Mouse (Mus musculus): Measurements from ENCODE around the gene Rab13. TPM values are rescaled to one million over a fixed set of nuclear protein-coding genes. Genes with fewer than 3 reads are reported as not detected.

The Rab13 gene
- polyA plus RNA-seq, 1 experiment from 2014 or later, result 11.9 TPM

- Histone ChIP-seq H3K9ac (ENCODE audit: low read length) (peak overlapping the region; percentile 61), H3K36me3 (ENCODE audit: control insufficient read depth, insufficient read depth, low read length) (no peaks in the 10 kb centered on the region), H3K9me3 (replicated peaks; ENCODE audit: control insufficient read depth, low read length) (no peaks in the 10 kb centered on the region), H3K4me2 (ENCODE audit: low read length) (peak overlapping the region; percentile 82), H3K27me3 (replicated peaks; ENCODE audit: control insufficient read depth, insufficient read depth, low read length) (no peaks in the 10 kb centered on the region), H3K27ac (ENCODE audit: low read depth, low read length) (peak overlapping the region; percentile 44; the same call in 1 of the 2 replicates), H3K4me3 (ENCODE audit: low read depth, low read length) (peak overlapping the region; percentile 40), H3K4me1 (ENCODE audit: control insufficient read depth, insufficient read depth, low read length) (peaks cover 8% of the 10 kb centered on the region)
- ATAC-seq, result peak; percentile 84
- 0% methylated on average over 16 of the region's 20 CpGs for WGBS
- peak; percentile 64 for DNase-seq (ENCODE audit: low spot score)
Measured at GRCm38 (mm10) chr3:90220531-90220951, 7.0 kb downstream of the Rab13 start.

- Histone ChIP-seq H3K4me2 (ENCODE audit: low read length) (peak overlapping the region; percentile 82), H3K4me3 (ENCODE audit: low read depth, low read length) (peak overlapping the region; percentile 40), H3K9ac (ENCODE audit: low read length) (peak overlapping the region; percentile 61), H3K27ac (ENCODE audit: low read depth, low read length) (no peak overlapping the region), H3K27me3 (replicated peaks; ENCODE audit: control insufficient read depth, insufficient read depth, low read length) (no peaks in the 10 kb centered on the region), H3K4me1 (ENCODE audit: control insufficient read depth, insufficient read depth, low read length) (peaks cover 8% of the 10 kb centered on the region), H3K36me3 (ENCODE audit: control insufficient read depth, insufficient read depth, low read length) (no peaks in the 10 kb centered on the region), H3K9me3 (replicated peaks; ENCODE audit: control insufficient read depth, low read length) (no peaks in the 10 kb centered on the region)
- ATAC-seq (no peak), DNase-seq (ENCODE audit: low spot score) (no peak)
- WGBS, result 25% methylated on average over 5 of the region's 5 CpGs
Measured at GRCm38 (mm10) chr3:90221123-90221522, 7.6 kb downstream of the Rab13 start.

- Histone ChIP-seq H3K4me3 (ENCODE audit: low read depth, low read length) (no peak overlapping the region), H3K4me1 (ENCODE audit: control insufficient read depth, insufficient read depth, low read length) (peaks cover 8% of the 10 kb centered on the region), H3K27ac (ENCODE audit: low read depth, low read length) (no peak overlapping the region), H3K36me3 (ENCODE audit: control insufficient read depth, insufficient read depth, low read length) (no peaks in the 10 kb centered on the region), H3K4me2 (ENCODE audit: low read length) (no peak overlapping the region), H3K9ac (ENCODE audit: low read length) (no peak overlapping the region), H3K27me3 (replicated peaks; ENCODE audit: control insufficient read depth, insufficient read depth, low read length) (no peaks in the 10 kb centered on the region), H3K9me3 (replicated peaks; ENCODE audit: control insufficient read depth, low read length) (no peaks in the 10 kb centered on the region)
- DNase-seq (ENCODE audit: low spot score) (no peak), ATAC-seq (no peak)
- WGBS, result 87% methylated on average over 4 of the region's 4 CpGs
Measured at GRCm38 (mm10) chr3:90222455-90222854, 9.0 kb downstream of the Rab13 start.

GRCm38 (mm10) chr3:90222941-90223340 lies 9.4 kb downstream of the Rab13 start:
- 90% methylated on average over 3 of the region's 3 CpGs for WGBS
- ATAC-seq (no peak), DNase-seq (ENCODE audit: low spot score) (no peak)
- Histone ChIP-seq H3K4me3 (ENCODE audit: low read depth, low read length) (no peak overlapping the region), H3K4me1 (ENCODE audit: control insufficient read depth, insufficient read depth, low read length) (peaks cover 8% of the 10 kb centered on the region), H3K9ac (ENCODE audit: low read length) (no peak overlapping the region), H3K36me3 (ENCODE audit: control insufficient read depth, insufficient read depth, low read length) (no peaks in the 10 kb centered on the region), H3K9me3 (replicated peaks; ENCODE audit: control insufficient read depth, low read length) (no peaks in the 10 kb centered on the region), H3K27ac (ENCODE audit: low read depth, low read length) (no peak overlapping the region), H3K27me3 (replicated peaks; ENCODE audit: control insufficient read depth, insufficient read depth, low read length) (no peaks in the 10 kb centered on the region), H3K4me2 (ENCODE audit: low read length) (no peak overlapping the region)

- Histone ChIP-seq H3K36me3 (ENCODE audit: control insufficient read depth, insufficient read depth, low read length) (no peaks in the 10 kb centered on the region), H3K27me3 (replicated peaks; ENCODE audit: control insufficient read depth, insufficient read depth, low read length) (no peaks in the 10 kb centered on the region), H3K4me2 (ENCODE audit: low read length) (no peak overlapping the region), H3K9me3 (replicated peaks; ENCODE audit: control insufficient read depth, low read length) (no peaks in the 10 kb centered on the region), H3K4me3 (ENCODE audit: low read depth, low read length) (no peak overlapping the region), H3K27ac (ENCODE audit: low read depth, low read length) (no peak overlapping the region), H3K4me1 (ENCODE audit: control insufficient read depth, insufficient read depth, low read length) (peaks cover 8% of the 10 kb centered on the region), H3K9ac (ENCODE audit: low read length) (no peak overlapping the region)
- ATAC-seq (no peak), DNase-seq (ENCODE audit: low spot score) (no peak)
- WGBS, result 75% methylated on average over 10 of the region's 10 CpGs
Measured at GRCm38 (mm10) chr3:90224331-90224730, 10.8 kb downstream of the Rab13 start.

- Histone ChIP-seq H3K36me3 (ENCODE audit: control insufficient read depth, insufficient read depth, low read length) (peaks cover 22% of the 10 kb centered on the region), H3K4me2 (ENCODE audit: low read length) (peak overlapping the region; percentile 86), H3K4me1 (ENCODE audit: control insufficient read depth, insufficient read depth, low read length) (0 out of 2 replicates have a peak, but pooled peaks cover 5% of the 10 kb centered on the region), H3K9me3 (replicated peaks; ENCODE audit: control insufficient read depth, low read length) (no peaks in the 10 kb centered on the region), H3K4me3 (ENCODE audit: low read depth, low read length) (peak overlapping the region; percentile 85), H3K27me3 (replicated peaks; ENCODE audit: control insufficient read depth, insufficient read depth, low read length) (no peaks in the 10 kb centered on the region), H3K9ac (ENCODE audit: low read length) (peak overlapping the region; percentile 83), H3K27ac (ENCODE audit: low read depth, low read length) (0 out of 2 replicates have a peak overlapping the region, but pooled peaks have one; percentile 90)
- no peak for ATAC-seq
- 18% methylated on average over 8 of the region's 8 CpGs for WGBS
- no peak for DNase-seq (ENCODE audit: low spot score)
Measured at GRCm38 (mm10) chr3:90231075-90231474, 17.6 kb downstream of the Rab13 start.

GRCm38 (mm10) chr3:90231507-90232333 lies 18.2 kb downstream of the Rab13 start, which contains the start of gene Jtb:
Jtb (plus strand) TSS chr3:90231597.
- Histone ChIP-seq H3K36me3 (ENCODE audit: control insufficient read depth, insufficient read depth, low read length) (peaks cover 27% of the 10 kb centered on the region), H3K9me3 (replicated peaks; ENCODE audit: control insufficient read depth, low read length) (no peaks in the 10 kb centered on the region), H3K9ac (ENCODE audit: low read length) (peak within 1 kb of the TSS; percentile 83), H3K27ac (ENCODE audit: low read depth, low read length) (peak within 1 kb of the TSS; percentile 90), H3K4me3 (ENCODE audit: low read depth, low read length) (peak within 1 kb of the TSS; percentile 85), H3K4me1 (ENCODE audit: control insufficient read depth, insufficient read depth, low read length) (0 out of 2 replicates have a peak, but pooled peaks cover 5% of the 10 kb centered on the region), H3K4me2 (ENCODE audit: low read length) (peak within 1 kb of the TSS; percentile 86), H3K27me3 (replicated peaks; ENCODE audit: control insufficient read depth, insufficient read depth, low read length) (no peaks in the 10 kb centered on the region)
- WGBS, result under 1% methylated on average over 60 of the region's 61 CpGs
- ATAC-seq (peak; percentile 99), DNase-seq (ENCODE audit: low spot score) (peak; percentile 97)

GRCm38 (mm10) chr3:90241251-90241650 lies 27.8 kb downstream of the Rab13 start:
- H3K27ac ChIP-seq (ENCODE audit: low read depth, low read length), result no peak overlapping the region
- no peak overlapping the region for H3K4me3 ChIP-seq (ENCODE audit: low read depth, low read length)
- no peaks in the 10 kb centered on the region for H3K27me3 ChIP-seq (replicated peaks; ENCODE audit: control insufficient read depth, insufficient read depth, low read length)
- H3K4me1 ChIP-seq (ENCODE audit: control insufficient read depth, insufficient read depth, low read length), result peaks cover 11% of the 10 kb centered on the region; the same call in 1 of the 2 replicates
- 94% methylated on average over 2 of the region's 2 CpGs for WGBS
- no peak for DNase-seq (ENCODE audit: low spot score)
- H3K9ac ChIP-seq (ENCODE audit: low read length), result no peak overlapping the region
- H3K9me3 ChIP-seq (replicated peaks; ENCODE audit: control insufficient read depth, low read length), result no peaks in the 10 kb centered on the region
- ATAC-seq, result no peak
- peaks cover 4% of the 10 kb centered on the region for H3K36me3 ChIP-seq (ENCODE audit: control insufficient read depth, insufficient read depth, low read length)
- H3K4me2 ChIP-seq (ENCODE audit: low read length), result no peak overlapping the region

Data from forebrain, embryonic 14.5 days (tissue).